Mouse (Mus musculus) activated CD4-positive, CD25-positive, alpha-beta regulatory T cell, adult 4 months (primary cell): ENCODE measurements at regions not wholly inside any gene's neighbourhood (a gene's known extent, or its start where the extent isn't known, plus 50 kb on each side); places are given as distances from the start of the nearest gene placed in this dataset.

ENCODE experiments used
- ATAC-seq: one replicate; pipeline ENCODE4 v1.8.0; 2017

DNA sequence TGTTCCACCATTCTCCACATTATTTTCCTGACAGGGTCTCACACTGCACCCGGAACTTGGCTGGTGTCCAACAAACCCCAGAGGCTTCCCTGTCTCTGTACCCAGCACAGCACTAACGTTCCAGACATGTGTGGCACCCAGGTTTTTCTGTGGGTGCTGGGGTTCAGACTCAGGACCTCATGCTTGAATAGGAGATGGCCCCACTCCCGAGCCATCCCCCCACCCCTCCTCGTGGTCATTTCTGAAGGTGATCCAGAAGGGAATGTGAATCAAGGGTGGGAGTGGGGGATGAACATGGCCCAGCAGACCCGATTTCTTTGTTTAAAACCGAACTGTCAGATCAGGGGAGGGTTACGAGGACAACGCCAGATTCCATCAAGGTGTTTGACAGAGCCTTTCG, 245.6 kb downstream of the Tbc1d1 start:
- no peak for ATAC-seq

DNA sequence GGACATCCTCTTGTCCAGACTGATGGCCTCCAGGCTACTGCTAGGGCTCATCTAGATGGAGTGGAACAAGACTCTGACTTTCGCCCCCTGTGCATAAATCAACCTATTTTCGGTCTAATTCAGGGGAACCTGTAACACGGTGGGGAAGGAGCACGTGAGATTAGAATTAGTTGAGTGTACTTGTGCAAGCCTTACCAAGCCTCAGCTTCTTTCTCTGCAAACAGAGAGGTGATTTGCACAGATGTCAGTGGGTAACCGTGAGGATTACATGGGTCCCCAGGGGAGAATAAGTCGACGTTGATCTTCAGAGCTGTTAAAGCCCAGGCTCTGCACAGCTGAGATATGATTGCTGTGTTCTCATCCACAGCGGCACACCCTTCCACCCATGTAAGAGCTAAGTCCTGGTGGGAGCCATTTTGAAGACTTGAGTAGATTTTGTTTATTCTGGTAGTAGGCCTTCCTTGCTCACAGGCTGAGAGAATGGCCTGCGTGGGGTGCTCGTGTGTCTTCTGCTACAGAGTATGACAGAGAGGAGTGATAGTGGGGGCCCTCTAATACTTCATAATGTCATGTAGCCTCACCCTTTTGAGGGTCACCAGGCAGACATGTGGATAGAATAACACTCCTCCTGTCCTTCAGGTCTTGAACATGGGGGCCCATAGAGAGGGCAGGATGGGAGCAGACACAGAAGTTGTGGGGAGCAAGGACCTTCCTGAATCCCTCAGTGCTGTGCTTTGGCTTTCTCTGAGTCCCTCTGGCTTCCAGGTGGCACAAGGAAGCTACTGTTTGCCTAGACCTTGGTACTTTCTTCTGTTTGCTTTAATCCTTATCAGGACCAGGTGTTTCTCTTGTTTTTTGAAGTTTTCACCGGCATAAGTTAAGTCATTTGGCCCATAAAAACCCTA, 247.2 kb downstream of the Tbc1d1 start:
- ATAC-seq = no peak

DNA sequence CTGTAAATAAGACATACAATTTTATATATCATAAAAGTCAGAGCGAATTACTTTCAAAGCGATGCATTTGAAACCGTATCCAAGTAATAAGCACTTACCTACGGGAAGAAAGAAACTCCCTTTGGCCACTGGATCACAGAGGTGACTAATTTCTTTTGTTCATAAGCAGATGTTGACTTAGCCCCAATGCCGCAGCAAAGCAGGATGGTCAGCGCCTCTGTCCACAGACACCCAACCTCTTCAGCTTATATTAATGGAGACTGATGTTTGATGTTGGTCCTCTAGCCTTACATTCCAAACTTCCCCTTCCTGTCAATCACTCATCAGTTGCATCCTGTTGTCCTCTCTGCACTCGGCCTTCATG, 247.9 kb downstream of the Tbc1d1 start:
- no peak for ATAC-seq

DNA sequence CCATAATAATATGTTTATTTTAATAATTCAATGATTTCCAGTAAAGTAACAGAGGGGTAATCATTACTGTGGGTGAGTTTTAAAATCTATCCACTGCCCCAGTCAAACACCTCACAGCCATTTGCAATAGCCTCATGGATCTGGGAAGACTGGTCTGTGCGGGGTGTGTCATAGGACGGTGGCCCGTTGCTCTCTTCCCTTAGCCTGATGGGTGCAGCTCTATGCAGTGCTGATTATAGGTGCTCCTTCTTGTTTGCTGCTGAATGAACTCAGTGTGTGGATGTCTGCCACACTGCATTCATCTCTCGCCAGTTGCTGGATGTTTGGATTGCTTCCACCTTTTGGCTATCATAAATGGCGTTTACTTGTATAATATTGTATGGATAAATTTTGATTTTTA, 248.4 kb downstream of the Tbc1d1 start:
- no peak for ATAC-seq

DNA sequence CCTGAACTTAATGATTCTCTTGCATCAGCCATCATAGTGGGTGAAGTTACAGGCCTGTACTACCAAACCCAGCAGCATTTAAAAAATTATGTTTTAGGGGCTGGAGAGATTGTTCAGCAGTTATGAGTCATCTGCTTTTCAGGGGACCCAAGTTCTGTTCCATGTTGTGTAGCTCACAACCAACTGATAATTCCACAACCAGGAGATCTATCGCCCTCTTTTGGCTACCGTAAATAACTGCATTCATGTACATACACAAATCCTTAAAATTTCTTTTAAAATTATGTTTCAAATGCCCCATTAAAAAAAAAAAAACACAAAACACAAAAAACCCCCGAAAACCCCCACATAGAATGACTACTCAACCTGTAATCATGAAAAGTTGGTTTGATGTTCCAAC, 252.8 kb downstream of the Tbc1d1 start:
- ATAC-seq = no peak

DNA sequence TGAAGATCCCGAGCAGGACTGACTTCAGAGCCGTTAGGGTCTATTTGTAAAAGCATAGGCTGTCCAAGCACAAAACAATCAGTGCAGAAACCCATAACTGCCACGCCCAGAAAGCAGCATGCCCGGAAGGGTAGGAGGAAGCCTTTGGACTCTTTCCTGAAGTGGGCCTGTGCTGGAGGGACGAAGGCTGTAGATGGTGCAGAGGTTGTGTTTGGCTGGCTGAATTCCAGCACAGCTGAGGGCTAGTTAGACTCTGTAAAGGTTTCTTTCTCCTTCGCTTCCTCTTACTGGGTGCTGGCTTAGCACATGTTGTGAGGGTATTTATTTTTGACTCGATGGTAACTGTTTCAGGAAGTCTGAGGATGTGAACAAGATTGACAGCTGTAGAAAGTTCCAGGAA, 254.5 kb downstream of the Tbc1d1 start:
- ATAC-seq = no peak

DNA sequence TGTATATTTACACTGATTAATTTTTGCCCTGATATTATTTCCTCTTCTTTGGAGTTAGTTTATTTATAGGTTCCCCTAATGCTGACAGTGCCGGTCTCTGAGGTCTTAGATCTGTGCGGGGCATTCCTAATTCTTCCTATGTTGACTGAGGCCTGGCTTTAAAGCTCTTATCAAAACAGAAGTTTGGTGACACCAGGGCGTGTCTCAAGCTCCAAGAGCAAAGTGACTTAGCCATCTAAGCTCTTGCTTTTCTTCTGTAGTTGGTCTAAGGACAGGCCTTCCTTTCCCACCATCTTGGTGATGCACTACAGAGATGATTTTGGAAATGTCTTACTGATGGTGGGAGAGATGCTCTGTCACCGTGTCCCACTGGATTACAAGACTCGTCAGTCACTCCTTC, 258.4 kb downstream of the Tbc1d1 start:
- no peak for ATAC-seq

DNA sequence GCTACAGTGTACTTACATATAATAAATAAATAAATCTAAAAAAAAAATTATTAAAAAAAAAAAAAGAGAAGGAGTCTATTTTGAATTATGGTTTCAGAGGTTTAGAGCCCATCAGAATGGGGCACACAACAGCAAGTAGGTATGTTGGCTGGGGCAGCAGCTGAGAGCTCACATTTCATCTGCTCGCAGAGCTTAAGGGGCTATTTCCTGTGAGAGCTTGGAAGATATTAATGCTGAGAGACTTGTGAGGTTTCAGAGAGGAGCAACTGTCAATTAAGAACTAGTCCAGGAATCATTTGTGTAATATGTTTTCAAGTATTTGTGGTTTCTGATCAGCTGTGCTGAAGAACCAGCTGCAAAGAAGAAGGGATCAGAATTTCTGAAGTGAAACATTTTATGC, 263.3 kb downstream of the Tbc1d1 start:
- ATAC-seq = no peak

DNA sequence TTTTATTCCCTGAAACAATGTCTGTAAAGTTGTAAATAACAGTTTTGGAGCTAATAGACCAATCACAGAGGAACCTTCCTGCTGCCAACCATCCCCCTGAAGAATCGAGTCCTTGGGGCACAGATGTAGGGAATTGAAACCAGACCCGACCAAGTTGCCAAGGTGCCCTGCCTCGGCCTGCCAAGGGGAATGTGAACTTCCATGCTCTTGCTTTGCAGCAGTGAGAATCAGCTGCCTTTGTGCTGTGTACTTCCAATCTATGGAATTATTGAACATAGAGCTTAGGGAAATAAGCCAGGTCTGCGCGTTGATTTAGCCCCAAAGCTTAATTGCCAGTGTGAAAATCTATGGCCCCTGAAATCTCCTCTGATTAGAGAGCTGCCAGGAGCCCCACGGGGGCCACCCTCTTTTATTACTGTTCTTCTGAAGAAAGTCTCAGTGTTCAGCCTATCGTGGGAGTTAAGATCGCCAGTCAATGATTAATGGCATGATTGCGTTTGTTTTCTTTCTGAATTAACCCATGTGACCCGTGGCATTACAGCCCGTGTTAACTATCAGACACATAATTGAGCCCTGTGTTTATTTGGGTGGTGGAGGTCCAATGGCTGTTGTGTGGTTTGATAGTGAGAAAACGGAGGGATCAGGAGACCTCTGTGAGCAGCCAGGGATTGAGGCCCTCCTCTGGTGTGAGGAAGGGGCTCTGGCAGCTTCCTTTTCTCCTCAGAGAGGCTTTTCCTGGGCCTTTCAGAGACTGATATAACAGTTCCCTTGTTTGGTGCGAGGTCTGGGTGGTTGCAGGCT, 266.9 kb downstream of the Tbc1d1 start:
- no peak for ATAC-seq

DNA sequence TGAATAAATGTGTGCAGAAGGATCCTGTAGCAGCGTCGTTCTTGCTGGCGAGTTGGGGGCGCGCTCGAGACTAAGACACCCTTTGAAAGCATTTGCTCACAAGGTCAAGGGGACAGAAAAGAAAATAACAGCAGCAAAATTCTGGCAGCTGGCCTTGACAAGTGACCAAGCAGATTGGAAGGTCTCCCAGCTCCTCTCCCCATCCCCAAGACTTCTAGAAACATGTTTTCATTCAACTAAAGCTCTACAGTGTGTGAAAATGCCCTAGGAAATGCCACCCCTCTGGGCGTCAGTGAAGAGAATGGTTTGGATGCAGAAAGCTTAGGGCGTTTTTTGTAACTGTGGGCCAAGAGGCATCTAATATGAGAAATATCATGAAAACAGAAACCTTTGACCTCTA, 272.7 kb downstream of the Tbc1d1 start:
- no peak for ATAC-seq

DNA sequence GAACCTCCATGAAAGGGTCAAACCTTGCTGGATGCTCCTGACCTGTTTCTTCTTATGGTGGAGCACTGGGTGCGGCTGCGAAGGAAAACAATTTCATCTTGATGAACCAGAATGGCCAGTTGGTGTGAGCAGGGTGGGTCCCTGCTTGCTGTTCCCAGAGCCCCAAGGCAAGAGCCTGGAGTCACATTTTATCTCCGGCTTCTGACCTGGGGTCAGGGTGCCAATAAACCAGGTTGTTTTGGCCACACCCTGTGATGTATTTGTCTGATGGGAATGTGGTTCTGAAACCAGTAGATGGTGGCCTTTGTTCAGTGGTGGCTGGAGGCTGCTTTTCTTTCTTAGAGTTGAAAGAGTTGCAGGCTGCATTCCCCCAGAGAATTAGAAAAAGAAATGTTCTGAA, 274.4 kb downstream of the Tbc1d1 start:
- ATAC-seq = no peak

DNA sequence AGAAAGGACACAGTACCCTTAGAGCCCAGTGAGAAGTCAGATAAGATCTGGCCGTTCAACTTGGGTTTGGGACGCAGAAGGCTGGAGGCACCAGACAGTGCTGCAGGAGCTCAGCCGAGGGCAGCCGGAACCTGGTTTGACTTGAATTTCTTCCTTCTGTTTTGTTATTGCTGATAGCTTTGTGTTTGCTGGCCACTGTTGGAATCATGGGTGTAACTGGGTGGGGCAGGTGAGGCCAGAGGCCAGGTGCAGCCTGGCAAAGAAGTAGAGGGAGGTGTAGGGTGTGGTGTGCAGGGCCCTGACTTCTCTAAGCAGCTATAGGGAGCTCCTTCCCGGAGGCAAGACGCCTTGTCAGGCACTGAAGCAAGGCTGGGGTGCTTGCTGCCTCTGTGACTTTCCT, 275.5 kb downstream of the Tbc1d1 start:
- ATAC-seq = no peak

DNA sequence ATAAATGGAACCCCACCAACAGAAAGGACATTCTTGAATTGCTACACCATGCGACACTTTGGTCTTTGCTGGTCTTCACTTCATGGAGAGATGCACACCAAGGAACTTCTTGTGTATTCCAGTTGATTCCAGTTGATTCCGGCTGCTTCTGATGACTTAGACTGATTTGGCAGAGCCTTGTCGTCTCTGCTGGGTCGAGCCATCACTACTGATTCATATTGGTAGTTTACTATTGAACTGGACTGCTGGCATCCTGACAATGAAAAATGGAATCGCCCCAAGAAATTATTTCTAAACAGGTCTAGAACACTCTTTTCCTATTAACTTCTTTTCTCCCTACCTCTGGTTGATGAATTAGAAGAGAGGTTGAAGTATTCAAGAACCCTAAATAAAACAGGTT, 277.7 kb downstream of the Tbc1d1 start:
- ATAC-seq = no peak

DNA sequence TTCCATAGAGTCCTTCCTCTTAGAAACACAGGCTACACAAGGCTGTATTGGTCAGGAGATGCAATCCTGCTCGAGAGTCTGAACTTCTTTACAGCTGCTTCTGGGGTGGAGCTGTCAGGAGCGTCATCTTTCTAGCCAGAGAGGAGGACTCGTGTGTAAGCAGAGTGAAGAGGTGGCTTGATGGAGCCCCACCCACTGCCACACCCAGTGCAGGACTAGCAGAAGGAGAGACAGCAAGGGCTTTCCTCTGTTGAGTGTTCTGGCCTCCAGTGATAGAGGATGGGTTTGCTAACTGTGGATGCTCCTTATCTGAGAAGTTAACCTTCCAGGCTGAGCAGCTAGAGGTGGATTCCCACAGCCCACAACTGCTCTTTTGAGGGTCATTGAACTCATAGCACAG, 279.4 kb downstream of the Tbc1d1 start:
- peak; percentile 36 for ATAC-seq

DNA sequence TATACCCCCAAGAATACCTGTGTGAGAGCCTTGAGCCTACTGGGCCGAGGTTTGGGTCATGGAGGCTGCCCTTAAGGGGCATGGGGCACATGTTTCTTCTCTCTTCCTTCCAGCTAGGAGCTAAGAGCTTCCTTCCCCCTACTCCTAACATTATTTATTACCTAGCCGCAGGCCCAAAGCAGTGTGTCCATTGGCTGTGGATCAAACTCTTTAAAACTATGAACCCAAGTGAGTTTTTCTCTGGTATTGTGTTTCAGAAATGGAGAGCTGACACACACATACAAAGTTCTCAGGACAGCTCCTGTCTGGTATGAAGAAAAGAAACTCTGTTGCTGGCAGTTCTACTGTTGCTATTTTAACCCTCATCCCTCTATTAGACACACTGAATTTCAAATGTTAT, 279.9 kb downstream of the Tbc1d1 start:
- no peak for ATAC-seq

DNA sequence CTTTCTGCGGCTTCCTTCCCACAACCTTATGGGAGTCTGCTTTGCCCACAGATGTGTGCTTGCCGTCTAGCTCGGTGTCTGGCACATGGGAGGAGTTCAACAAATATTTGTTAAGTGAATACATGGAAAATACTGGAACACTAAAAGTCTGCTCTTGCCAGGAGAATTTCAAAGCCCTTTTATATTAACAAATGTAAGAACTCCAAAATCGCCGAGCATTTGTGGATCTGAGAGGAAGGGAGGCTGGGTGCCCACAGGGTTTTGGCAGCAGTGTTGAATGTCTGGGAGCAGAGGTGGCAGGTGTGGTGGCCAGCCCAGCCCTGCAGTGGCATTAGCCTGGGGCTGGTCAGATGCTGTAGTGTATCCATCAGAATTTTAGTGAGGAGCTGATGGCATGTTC, 281.6 kb downstream of the Tbc1d1 start:
- ATAC-seq = no peak

DNA sequence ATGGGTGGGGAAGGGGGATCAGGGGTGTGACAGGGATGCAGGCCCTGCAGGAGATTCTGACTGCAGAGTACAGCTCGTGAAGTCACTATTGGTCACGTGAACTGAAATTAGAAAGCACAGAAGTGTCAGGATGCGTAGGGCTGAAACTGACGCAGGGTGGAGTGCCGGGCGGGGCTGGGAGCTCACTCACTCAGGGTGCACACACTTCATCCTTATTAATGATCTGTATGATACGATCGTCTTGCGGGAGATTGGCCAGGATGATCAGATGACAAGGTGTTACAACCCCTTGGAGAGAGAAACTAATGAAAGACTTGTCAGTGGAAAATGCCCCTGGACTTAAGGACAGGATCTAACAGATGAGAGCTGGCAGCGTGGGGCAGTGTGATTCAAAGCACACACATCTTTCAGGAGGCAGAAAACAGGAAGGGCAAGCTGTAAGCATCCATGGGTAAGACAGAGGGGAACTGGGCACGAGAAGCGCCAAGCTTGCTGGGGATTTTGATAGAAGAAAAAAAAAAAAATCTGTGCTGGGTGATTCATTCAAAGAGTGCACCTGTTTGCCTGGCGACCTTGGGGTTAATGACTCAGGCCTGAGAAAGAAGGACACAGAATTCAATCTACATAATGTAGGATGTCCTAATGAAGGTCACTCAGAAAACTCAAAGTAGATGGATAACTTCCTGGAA, 282.5 kb downstream of the Tbc1d1 start:
- peak; percentile 14 for ATAC-seq

DNA sequence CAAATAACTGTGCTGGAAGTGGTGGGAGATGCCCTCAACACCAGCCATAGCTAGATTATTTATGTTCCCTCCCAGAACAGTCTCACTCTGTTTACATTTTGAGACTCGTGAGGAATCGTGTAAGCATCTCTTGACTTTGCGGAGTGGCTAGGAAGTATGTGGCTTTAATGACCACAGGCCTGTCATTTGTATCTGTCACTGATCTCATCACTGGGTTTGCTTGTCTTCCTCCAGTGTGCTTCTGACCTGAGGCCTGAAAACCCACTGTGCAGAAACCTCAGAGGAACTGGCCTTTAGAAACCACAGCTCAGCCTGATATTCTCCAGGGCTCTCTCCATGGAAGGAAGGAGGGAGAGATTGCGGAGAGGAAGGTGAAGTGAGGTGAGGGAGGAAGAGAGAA, 291.7 kb downstream of the Tbc1d1 start:
- ATAC-seq = no peak

DNA sequence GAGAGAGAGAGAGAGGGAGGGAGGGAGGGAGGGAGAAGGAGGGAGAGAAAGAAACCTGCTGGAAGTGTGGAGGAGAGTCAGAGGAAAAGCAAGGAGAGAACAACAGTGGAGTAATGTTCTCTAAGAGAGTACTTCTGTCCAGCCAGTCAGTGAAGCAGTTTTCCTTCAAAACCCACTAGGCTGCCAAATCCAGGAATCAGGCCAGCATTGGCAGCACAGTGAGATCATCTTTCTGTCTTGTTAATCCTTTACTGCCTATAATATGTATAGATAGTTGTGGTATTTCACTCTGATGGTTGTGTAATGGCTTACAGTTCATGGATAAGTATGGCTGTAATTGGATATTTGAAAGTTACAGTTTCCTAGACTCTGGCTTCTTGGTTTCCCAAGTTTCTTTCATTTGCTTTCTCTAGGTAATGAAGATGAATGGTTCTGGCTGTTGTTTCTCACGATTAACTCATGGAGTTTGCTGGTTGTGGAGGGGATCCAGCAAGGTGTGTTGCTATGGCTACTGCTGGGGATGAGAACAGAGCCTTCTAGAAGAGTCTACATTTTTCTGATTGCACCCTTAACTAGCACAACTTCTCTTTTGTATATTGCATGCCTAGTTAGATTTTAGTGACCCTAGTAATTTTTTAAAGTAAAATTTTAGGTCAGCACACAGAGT, 296.7 kb downstream of the Tbc1d1 start:
- ATAC-seq = no peak

DNA sequence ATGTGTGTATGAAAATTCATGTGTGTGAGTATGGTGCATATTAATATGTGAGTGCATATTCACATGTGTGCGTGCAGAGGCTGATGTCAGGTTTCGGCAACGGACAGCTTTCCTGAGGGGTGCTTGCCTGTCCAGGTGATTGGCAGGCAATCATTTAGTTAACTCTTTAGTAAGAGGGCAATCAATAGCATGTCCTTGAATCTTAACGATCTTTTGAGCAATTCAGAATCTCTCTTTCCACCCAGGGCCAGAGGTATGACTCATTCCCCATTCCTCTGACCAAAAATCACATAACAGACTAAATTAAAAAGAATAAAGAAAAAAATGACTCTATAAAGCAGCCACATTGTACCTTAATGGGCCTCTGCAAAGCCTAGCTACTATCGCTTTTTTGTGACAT, 303.7 kb downstream of the Tbc1d1 start:
- no peak for ATAC-seq

DNA sequence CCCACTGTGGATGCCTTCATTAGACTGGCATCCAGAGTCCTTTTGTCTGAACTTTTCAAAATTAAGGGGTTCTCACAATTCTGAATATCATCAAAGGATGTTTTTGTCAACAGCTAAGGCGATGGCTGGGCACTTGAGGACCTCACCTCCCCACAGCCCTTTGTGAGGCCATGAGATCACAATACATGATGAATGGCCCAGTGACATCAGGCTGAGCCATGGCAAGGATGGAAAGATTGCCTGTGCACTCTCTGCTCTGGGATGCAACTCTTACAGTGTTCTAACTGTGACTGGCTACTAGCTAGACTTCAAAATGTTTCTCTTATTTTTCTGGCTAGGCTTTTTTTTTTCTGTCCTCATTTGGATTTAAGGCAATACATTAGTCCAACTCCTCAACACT, 304.8 kb downstream of the Tbc1d1 start:
- ATAC-seq = no peak

DNA sequence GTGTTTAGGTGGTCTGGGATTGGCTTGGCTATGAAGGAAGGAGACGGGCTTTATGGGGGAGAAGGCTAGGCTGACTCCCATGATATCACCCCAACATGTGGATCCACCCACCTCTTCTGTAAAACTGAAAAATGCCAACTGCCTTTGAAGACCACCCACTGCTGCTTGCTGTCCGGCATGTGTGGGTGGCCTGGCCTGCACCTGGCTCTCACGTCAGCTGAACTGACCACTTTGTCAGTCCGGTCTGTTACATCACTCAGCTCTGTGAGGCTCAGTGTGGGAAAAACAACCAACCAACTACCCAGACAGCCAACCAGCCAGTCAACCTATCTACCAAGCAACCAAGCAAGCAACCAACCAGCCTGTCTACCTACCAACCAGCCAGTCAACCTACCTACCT, 305.5 kb downstream of the Tbc1d1 start:
- no peak for ATAC-seq

DNA sequence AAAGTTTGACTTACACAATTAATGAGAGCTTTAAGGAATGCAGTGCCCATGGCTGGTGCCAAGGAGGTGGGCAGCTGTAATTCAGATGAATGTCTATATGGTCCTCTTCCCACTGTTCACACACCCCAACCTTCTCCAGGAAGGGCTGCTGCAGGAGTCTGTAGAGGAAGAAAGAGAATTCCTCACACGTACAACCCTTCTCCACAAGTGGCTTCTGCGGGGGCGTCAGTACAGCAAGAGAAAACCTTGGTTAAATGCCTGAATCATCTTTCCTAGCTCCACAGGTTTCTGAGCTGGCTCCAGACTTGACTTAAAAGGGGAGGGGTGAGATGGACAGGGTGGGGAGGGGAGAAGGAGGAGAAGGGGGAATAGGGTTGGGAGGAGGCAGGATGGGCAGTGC, 306.3 kb downstream of the Tbc1d1 start:
- no peak for ATAC-seq
